Mouse (Mus musculus) embryonic fibroblast, embryonic 13.5 days (primary cell): ENCODE data around the gene Grasp.

Experiments
- CTCF ChIP-seq: IDR thresholded peaks from 2 replicates; pipeline ENCODE4 v1.5.1; 2011; ENCODE audit warnings: mild to moderate bottlenecking, control low read depth, low read length, moderate library complexity, borderline replicate concordance; ENCODE audit not compliant: insufficient read depth
- POLR2A ChIP-seq: IDR thresholded peaks from 2 replicates; pipeline ENCODE4 v1.6.1; 2011; ENCODE audit warnings: low read depth, mild to moderate bottlenecking, control low read depth, low read length, moderate library complexity

DNA sequence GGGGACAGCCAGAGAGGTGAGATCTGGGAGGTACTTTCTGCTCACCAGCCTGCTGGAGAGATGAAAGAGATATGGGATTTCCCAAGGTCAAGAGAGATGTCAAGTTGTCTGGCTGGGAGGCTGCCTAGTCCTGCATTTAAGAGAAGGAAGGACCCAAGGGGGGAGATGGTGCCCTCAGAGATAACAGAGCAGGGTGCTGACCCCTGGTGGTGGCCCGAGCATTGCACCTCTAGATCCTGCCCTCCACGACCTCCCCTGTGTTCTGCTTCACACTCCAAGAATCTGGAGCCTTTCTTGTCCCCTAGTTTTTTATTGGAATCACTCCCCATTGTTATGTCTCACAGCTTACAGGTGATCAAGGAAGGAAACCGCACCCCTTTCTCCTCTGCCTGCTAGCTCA is 12.9 kb downstream of the Grasp start:
- TF ChIP-seq POLR2A = no peak
- peak; percentile 64; the same call in 1 of the 2 replicates for TF ChIP-seq CTCF
